Mouse (Mus musculus): Measurements from ENCODE around the gene Cox20.
"Not testable (repeated sequence)": the region's sequence is repeated elsewhere in the genome, so short reads cannot be mapped to it uniquely, and the experiment has no call there.

Gene Cox20

DNA sequence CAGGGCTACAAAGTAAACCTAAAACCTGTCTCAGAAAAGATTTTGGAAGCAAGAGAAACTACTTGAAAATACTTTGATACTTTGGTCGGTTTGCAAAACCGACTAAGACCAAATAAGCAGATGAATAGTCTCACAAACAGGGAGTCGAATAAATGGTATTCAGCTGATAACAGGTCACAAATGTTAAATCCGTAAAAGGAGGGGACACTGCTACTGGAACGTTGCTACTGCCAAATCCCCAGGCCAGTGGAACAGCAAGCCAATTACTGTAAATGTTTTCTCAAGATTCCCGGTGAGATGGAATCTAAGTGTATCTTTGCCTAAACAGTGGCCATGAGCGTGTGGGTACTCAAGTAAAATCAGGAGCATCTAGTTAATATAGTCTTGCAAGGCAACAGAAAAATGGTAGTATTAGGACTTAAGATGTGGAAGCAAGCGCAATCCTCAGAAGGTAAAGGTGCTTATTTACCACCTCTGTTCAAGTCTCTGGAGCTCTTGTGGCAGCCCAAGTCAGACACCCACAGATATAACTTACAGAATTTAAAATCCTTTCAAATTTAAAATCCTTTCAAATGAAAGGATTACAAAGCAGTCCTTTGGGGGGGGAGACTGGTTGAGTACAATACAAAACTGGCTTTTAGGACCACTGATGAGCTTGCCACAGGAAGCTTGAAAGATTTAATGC lies 1.2 kb downstream of the Cox20 start:
- no peak for DNase-seq (ENCODE audit: low read depth, low spot score)

DNA sequence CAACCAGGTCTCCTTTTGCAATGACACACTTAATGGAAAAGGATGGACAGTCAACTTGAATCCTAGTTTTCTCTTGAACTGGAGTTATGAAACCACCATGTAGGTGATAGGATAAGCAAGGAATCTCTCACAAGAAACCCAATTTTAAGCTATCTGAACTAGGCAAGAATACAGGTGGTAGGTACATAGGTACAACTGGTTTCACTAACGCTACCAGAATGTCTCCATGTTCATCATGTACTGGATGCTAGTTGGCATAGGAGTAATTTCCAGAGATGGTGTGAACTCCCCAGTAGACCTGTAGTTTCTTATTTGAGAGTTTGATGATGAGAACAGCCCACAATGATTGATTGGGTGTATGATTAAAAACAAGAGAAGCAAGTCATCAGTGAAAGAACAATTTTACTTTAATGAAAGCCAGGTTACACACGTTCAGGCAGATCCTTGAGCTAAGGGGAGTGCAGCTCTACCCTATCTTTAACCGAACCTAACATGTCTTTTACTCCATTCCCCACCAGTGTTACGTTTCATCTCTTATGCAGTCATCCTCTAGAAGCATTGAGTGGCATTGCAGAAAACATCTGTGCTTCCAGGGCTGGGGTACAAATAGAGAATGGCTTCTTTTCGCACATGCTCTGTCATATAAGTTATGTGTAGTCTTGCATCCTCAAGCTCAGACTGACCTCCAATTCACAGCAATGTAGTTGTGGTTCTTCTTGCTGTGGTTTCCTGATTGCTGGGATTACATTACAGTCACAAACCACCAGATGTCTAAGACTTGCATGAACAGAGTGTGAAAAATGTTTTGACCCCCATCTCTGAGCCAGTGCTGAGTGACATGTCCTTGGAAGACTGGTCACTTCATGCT lies 2.0 kb downstream of the Cox20 start:
- DNase-seq (ENCODE audit: low read depth, low spot score), result no peak

DNA sequence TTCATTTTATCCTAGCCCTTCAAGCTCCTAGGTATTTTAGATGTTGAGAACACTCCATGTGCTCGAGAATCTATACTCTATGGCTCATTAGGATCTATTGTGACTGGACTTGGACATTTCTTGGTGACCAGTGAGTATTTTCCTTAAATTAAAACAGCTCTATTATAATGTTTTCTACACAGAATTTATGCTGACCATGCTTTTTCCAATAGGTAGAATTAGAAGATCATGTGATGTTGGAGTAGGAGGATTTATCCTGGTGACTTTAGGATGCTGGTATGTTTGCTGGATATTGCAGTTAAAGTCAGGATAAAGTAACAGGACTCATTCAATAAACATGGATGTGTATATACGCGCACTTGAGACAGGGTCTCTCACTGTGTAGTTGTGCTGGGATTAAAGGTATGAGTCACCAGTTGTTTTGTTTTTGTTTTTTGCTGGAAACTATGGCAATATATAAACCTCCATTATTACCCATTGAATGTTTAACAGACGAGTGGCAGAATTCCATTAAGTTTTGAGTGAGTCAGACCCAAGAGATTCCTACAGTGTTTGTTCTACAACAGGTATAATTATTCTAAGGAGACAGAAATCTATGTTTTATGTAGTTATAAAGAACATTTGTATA lies 2.9 kb downstream of the Cox20 start:
- no peak for DNase-seq (ENCODE audit: low read depth, low spot score)

DNA sequence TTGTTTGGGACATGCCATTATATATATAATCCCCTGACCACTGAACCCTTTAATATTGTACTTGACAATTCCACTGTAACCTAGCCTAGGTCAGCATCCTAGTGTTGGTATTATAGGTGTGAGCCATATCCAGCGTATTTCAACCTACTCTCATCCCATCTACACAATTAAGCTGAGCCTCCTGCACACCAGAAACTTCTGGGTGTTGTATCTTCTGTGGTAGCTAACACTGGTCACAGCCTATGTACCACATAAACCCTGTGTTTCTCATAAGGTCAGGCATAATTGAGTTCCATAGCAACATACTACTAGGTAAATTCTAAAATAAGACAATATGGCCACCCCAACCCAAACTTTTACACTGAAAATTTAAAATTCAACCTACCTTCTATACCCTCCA lies 4.3 kb downstream of the Cox20 start:
- no peak for DNase-seq (ENCODE audit: low read depth, low spot score)

DNA sequence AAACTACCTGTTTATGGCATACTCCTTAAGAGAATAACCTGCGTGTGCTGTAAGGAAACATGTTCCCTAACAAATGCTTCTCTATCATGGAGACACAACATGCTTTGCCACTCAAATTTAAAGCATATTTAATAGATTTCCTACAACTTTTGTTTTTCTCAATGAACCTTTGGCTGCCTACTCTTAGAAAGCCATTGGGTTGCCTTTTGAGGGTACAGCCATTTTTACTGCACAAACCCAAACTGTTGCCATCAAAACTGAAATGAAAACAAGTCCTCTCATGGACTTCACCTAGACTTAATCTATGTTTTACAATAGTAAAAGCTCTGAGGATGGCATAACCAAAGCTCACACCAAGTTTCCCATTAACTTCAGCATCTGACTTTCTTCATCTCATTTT lies 5.6 kb downstream of the Cox20 start:
- DNase-seq (ENCODE audit: low read depth, low spot score), result no peak

DNA sequence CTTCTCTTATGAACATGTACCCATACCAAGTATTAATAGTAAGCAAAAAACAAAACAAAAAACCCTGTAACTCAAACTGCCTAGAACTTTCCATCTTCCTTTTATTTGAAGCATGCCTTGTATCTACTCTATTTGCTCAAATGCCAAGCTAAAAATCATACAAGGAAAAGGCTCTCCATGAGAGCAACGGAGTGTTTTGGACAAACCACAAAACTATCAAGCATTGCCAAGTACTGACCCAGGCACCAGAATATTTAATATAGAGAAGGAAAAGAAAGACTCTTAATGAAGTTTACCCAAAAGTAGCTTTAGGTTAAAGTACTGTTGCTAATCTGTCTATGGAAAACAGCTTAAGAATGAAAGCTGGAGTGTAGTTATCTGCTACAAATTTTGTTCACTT lies 7.4 kb downstream of the Cox20 start:
- DNase-seq (ENCODE audit: low read depth, low spot score), result no peak

DNA sequence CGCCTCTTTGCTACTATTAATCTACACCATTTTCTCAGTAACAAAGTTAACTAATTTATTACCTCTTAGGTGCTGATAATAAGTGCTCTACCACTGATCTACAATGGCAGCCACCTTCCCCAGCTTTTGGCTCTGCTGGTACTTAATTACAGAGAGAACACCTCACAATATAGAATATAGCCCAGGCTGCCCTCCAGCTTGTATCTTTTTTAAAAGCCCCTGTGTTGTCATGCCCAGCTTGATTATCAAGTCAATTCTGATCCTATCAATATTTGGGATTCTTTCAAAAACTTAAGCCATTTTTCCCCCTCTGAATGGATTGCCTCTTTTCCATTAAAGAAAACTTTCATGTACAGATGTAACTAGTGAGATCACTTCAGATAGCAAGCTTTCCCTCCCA lies 8.0 kb downstream of the Cox20 start:
- DNase-seq (ENCODE audit: low read depth, low spot score), result no peak

DNA sequence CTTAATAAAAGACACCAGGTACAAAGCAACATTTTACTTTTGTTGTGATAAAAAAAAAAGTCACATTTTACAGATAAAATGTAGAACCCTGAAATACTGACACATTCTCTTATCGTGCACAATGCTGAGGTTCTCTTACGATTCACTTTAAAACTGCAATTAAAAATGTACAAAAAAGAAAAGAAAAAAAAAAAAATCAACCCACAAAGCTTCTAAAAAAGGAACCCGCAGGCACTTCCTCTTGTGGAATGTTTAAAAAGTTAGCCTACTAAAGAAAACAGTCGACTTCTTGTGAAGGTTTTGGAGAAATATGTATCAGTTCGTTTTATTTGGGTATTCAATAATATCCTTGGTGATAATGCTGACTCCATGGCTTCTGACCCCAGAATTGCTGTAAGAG lies 10.1 kb downstream of the Cox20 start:
- no peak for DNase-seq (ENCODE audit: low read depth, low spot score)

DNA sequence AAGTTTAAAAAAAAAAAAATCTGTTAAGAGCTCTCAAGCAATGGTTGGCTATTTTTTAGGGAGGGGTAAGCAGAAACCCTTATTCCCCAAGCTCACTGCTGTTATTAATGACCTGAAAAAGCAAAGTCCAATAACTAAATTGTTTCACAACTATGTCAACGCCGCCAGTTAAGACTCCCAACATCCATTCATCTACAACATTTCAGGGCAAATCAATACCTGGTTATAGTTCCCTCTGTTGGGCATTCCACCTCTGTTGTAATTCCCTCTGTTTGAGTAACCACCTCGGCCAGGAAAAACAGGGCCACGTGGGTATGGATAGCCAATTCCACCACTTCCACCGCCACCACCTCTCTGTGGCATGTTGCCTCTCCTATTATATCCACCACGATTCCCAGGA lies 11.0 kb downstream of the Cox20 start:
- DNase-seq (ENCODE audit: low read depth, low spot score), result no peak

DNA sequence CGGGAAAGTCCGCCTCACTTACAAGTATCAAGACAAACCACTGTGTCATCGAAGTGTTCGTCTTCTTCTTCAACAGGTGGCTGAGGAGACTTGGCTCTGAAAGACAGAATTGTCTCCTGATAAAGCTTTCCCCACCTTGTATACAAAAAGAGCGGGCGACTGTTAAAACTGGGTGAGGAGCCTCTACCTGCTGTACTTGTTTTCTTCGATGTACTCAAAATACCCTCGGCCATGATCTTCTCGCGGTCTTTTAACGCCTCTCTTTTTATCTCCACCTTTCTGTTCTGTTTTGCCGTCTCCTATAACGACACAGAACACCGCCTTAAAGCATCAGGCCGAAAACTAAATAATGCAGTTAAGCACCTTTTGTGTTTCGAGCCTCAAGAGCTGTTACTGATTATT lies 16.9 kb downstream of the Cox20 start:
- no peak for DNase-seq (ENCODE audit: low read depth, low spot score)

DNA sequence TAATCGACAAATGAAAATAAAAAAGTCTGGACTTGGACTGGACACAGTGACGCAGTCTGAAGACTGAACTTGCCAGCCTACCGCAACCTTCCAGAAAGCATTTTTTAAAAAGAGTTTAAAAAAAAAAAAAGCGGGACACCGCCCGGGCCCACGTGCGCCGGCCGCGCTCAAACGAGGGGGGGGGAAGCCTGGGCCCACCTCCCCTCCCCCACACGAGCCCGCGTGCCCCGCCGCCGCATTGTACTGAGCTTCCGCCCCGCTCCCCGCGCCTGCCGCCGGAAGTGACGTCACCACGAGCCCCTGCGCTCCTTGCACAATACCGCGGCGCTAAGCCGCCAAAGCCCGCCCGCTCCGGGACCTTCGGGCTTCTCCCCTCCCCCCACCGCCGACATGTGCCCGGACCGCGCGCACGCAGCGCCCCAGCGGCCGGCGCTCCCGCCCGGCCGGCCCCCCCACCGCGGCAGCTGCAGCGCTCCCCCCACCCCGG lies 17.4 kb downstream of the Cox20 start:
- no peak for DNase-seq (ENCODE audit: low read depth, low spot score)

DNA sequence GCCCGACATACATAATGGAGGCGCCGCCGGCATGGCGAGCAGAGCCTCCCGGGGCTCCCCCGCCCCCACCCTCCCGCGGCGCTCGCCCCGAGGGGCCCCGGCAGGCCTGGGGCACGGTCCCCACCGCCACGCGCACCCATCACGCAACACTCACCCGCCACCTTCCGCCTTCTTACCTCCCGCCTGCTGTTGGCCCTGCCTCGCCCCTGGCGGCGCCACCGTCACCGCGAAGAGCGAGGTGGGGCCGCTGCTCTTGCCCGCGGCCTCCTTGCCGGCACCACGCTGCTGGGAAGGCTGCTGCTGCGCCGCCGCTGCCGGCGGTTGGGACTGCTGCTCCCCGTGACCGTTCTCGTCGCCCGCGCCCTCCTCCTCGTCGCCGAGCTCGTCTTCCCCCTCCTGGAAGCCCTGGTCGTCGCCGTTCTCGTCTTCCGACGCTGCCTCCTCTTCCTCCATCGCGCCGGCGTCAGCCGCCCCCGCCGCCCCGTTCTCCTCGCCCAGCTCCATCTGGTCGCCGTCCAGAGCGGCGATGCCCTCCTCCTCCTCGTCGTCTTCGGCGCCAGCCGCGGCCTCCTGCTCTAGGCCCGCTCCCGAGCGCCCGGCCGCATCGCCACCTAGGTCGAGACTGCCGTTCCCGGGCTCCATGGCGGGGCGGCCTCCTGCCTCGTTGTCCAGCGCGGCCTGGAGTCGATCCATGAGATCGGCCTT lies 18.0 kb downstream of the Cox20 start:
- no peak for DNase-seq (ENCODE audit: low read depth, low spot score)

DNA sequence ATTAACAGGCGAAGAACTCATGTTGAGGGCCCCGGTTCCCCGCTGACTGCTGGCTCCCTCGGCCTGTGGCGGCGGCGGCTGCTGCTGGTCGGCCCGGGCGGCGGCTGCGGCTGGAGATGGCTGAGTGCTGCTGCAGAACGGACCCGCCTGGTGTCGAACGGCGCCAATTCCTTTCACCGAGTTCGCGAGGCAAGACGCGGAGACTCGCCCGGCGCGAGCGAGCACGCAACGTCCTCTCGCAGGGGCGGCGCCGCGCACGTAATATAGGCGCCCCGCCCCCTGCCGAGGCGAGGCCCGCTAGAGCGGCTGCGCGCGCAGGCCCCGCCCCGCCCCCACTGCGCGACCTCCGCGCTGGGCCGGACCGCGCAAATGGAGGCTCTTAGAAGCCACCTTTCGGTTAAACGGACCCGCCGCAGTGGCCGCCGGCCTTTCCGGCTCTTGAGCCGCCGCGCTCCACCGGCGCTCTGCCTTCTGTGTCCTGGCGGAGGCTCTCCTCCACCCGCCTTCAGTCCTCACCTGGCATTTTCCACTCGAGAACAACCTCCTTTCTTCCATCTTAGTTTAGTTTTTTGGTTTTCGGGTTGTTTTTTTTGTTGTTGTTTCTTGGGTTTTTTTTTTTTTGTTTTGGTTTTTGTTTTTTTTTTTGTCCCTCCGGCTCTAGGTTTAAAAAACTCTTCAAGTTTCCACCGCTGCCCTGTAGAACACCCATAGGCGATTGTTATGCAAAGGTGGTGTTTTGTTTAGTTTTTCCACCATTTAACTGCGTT lies 18.8 kb downstream of the Cox20 start, which contains the start of gene Hnrnpu:
Gene Hnrnpu (minus strand): TSS at position 247 of the 767 bp plus-strand sequence.
- DNase-seq (ENCODE audit: low read depth, low spot score), result peak; percentile 82

DNA sequence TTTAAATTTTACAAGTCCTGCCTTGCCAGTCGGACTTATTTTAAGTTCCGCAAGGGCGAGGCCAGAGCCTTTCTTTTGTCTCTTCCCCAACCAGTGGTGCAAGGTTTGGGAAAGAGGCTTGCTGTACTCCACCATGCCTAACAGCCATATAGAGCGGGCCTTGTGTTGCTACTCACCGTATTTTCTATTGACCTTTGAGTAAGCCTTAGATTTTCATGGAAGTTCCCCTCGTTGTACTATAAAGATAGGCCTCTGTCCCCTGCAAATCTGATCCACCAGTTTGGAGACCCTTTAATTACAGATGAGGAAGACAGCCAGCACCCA lies 19.4 kb downstream of the Cox20 start:
- no peak for DNase-seq (ENCODE audit: low read depth, low spot score)

DNA sequence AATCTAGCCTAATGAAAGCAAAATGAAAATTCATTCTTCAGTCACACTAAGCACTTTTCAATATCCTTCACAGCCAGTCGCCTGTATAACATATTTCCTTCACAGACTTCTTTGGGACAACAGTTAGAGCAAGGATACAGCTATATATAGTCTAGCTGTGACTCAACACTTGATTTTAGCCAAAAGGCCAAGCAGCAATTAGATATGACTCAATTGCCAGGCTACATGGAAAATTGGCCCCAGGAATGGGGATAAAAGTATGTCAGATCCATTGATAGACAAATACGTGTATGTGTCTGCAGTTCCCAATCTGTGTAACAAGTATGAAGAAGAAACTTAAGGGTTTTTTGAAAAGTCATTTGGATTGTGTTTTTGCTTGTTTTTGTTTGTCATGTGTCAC lies 21.3 kb downstream of the Cox20 start:
- DNase-seq (ENCODE audit: low read depth, low spot score), result no peak

DNA sequence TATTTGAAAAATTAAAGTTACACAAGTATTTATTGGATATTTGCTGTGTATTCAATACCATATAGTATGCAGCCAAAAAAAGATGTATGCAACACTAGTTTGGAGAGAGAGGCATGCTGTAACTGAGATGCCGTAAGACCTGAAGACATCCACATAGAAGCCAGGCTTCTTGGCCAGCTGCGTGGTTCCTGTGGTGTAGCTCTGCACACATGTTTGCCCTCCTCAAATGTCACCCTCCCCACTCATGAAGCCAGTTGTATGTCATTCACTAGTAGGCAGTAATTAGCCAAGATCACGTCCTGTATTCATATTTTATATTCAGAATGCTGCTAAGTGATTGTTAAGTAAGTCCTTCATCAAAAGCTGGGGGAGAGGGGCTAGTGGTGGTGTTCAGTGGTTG lies 22.5 kb downstream of the Cox20 start:
- no peak for DNase-seq (ENCODE audit: low read depth, low spot score)

DNA sequence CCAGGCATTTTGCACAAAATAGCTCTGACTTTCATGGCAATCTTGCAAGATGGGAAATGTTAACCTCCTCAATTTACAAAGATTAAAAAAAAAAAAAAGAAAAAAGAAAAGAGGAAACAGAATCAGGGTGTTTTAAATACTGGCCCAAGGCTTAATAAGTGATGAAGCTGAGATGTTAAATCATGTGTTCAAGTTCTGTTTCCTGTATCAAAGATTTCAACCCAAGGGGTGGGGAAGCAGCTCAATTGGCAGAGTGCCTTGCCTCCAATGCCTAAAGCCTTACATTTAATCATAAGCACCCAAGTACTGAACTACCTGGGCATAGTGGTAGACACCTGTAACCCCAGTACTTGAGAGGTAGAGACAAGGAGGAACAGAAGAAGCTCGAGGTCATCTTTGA lies 23.1 kb downstream of the Cox20 start:
- DNase-seq (ENCODE audit: low read depth, low spot score), result no peak

DNA sequence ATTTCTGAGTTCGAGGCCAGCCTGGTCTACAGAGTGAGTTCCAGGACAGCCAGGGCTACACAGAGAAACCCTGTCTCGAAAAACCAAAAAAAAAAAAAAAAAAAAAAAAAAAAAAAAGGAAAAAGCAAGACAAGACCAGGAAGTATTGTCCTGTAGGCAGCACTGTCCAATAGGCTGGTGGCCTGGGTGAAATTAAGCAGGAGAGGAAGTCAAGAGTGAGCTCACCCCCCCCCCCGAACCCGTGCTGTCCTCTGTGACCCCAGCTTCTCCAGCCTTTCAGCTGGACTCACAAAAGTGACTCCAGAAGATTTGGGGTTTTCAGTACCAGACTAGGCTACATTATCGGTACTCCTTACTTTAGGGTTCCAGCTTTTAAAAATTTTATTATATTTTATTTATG lies 23.7 kb downstream of the Cox20 start:
- DNase-seq (ENCODE audit: low read depth, low spot score), result no peak

DNA sequence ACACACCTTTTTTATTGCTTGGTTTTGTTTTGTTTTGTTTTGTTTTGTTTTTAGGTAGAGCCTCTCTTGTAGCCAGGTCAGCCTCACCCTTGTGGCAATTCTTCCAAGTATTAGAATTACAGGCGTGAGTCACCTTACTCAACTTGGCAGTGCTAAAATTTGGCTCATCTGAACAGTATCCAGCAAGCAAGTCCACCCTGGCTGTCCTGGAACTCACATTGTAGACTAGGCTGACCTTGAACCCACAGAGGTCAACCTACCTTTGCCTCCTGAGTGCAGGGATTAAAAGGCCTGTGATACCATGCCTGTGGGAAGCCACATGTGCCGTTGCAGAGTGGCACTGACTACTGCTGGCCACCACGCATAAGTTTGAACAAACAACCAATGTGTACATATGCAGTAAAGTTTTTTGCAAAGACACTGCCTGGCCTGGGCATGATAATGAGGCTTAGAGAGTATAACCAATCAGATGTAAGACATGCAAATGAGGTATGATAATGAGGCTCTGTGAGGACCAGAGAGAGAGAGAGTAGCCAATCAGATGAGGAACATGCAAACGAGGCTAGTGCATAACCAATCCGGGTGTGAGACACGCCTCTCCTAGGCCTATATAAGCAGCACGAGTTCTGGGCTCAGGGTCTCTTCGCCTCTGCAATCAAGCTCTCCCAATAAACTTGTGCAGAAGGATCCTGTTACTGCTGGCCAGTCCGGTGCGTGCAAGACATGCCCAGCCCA lies 25.3 kb downstream of the Cox20 start:
- DNase-seq (ENCODE audit: low read depth, low spot score), result not testable (repeated sequence)

DNA sequence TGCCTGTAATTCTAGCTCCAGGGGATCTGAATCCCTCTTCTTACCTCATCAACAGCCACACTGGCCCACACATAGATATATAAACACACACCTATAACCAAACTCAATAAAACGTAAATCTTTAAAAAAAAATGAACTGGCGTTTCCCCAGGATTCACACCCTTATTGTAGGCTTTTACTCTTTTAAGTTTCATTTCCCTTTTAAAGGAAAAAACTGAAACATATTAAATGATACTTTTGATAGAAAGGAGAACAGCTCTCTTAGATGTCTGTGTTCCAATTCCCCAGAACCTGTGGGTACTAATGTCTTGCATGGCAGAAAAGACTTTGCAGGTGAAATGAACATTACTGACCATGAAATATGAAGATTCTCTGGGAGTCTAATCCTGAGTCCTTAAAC lies 31.9 kb downstream of the Cox20 start:
- DNase-seq (ENCODE audit: low read depth, low spot score), result no peak

DNA sequence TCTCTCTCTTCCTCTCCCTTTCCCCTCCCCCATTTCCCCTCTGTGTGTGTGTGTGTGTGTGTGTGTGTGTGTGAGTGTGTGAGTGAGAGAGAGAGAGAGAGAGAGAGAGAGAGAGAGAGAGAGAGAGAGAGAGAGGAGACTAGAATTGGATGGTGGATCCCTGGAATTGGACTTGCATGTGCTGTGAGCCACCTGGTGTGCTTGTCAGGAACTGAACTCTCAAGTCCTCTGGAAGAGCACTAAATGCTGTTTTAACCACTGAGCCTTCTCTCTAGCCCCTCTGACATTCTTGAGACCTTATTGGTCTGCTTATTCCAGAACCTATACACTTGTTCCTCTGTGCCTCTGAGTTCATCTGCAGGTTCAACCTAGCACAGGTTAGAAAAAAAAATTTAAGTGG lies 32.7 kb downstream of the Cox20 start:
- no peak for DNase-seq (ENCODE audit: low read depth, low spot score)
